ENCODE assay signal across 25 mouse cellular contexts in genomic region chr5:83741913-83742312, GRCm38 (mm10).
"Had no signal": no experiment of that assay in that cellular context is flagged by ENCODE, and none has a peak within 500 bp of the region (broad histone marks: within the 10 kb centered on the region; RNA-seq: fewer than 3 reads in every experiment).

No protein-coding gene starts in this region.

- H3K36me3 ChIP-seq: heart, embryonic 10.5 days; heart, embryonic 12.5 days; hindbrain, embryonic 10.5 days; hindbrain, embryonic 12.5 days; limb, embryonic 10.5 days; limb, embryonic 12.5 days; liver, embryonic 13.5 days; liver, embryonic 15.5 days had no signal

- H3K4me1 ChIP-seq: heart, embryonic 10.5 days; heart, embryonic 12.5 days; hindbrain, embryonic 10.5 days; hindbrain, embryonic 12.5 days; limb, embryonic 10.5 days; limb, embryonic 12.5 days; liver, embryonic 13.5 days; liver, embryonic 15.5 days had no signal

- H3K9me3 ChIP-seq: heart, embryonic 10.5 days; heart, embryonic 12.5 days; hindbrain, embryonic 10.5 days; hindbrain, embryonic 12.5 days; limb, embryonic 10.5 days; limb, embryonic 12.5 days; liver, embryonic 13.5 days; liver, embryonic 15.5 days had no signal

- H3K27ac ChIP-seq: gastrocnemius, adult 2 months; heart, embryonic 10.5 days; hindbrain, embryonic 10.5 days; hindbrain, embryonic 12.5 days; hindbrain, embryonic 14.5 days; kidney, postnatal 0 days; left cerebral cortex, adult 2 months; limb, embryonic 10.5 days; limb, embryonic 12.5 days; liver, embryonic 13.5 days; liver, embryonic 15.5 days had no signal

- H3K4me2 ChIP-seq: heart, embryonic 12.5 days; hindbrain, embryonic 12.5 days; hindbrain, embryonic 14.5 days; limb, embryonic 12.5 days; liver, embryonic 11.5 days; liver, embryonic 13.5 days; liver, embryonic 15.5 days had no signal

- DNase-seq: gastrocnemius, adult 2 months; gastrocnemius, postnatal 10 days; gastrocnemius, postnatal 25 days; heart, adult 18-20 months; heart, postnatal 10 days; heart, postnatal 4 days; kidney, adult 18-20 months; kidney, postnatal 25 days; liver; liver, embryonic 13.5 days; liver, postnatal 0 days had no signal

- H3K27me3 ChIP-seq: heart, embryonic 12.5 days; hindbrain, embryonic 12.5 days; limb, embryonic 12.5 days; liver, embryonic 13.5 days; liver, embryonic 15.5 days had no signal

- ATAC-seq: forebrain, embryonic 16.5 days; hindbrain, embryonic 16.5 days; inflammation-experienced regulatory T-cells, adult 6 months; liver, postnatal 0 days had no signal

- H3K4me3 ChIP-seq: gastrocnemius, adult 2 months; heart, embryonic 10.5 days; heart, embryonic 12.5 days; hindbrain, embryonic 10.5 days; hindbrain, embryonic 12.5 days; left cerebral cortex, adult 2 months; limb, embryonic 10.5 days; limb, embryonic 12.5 days; liver, embryonic 13.5 days; liver, embryonic 15.5 days had no signal

- H3K9ac ChIP-seq: heart, embryonic 12.5 days; hindbrain, embryonic 12.5 days; hindbrain, embryonic 14.5 days; limb, embryonic 12.5 days; liver, embryonic 13.5 days; liver, embryonic 15.5 days; liver, postnatal 0 days had no signal
